Mouse (Mus musculus): Measurements from ENCODE around the gene Ago3.

- no peak for TF ChIP-seq CTCF (IDR thresholded peaks at IDR 0.05; ENCODE audit: insufficient read depth, low read depth, low read length)
- no peak for TF ChIP-seq POLR2A (IDR thresholded peaks at IDR 0.05; ENCODE audit: insufficient read depth, low read depth, low read length)
These were observed 123.9 kb downstream of the Ago3 start for GRCm38 (mm10) chr4:126305428-126305827.

All from olfactory bulb, adult 2 months (tissue).